Mouse (Mus musculus) spleen, adult 2 months (tissue): ENCODE results near the gene C1ql4. TPM values are rescaled to one million over a fixed set of nuclear protein-coding genes. Genes with fewer than 3 reads are reported as not detected.

Source experiments
- DNase-seq, 2 experiments: peaks; one replicate each; pipeline versions ENCODE4 v3.0.0 to v3.0.0-alpha.2; 2012 to 2021; ENCODE audit warnings: low spot score in 2 of 2, low read depth in 1 of 2
- H3K27ac ChIP-seq: fragments of 200-500 bp; 2 replicates; pipeline ENCODE4 v1.5.1; 2012; ENCODE audit warnings: low read length, inconsistent platforms; ENCODE audit not compliant: insufficient read depth
- H3K27me3 ChIP-seq: fragments of 200-500 bp; 2 replicates; pipeline ENCODE4 v1.6.1; 2012; ENCODE audit warnings: mild to moderate bottlenecking, moderate library complexity, low read length, inconsistent platforms; ENCODE audit not compliant: control insufficient read depth, insufficient read depth
- H3K36me3 ChIP-seq: fragments of 200-500 bp; 2 replicates; pipeline ENCODE4 v1.6.1; 2012; ENCODE audit warnings: mild to moderate bottlenecking, low read length, inconsistent platforms; ENCODE audit not compliant: control insufficient read depth, insufficient read depth
- H3K4me1 ChIP-seq: fragments of 200-500 bp; 2 replicates; pipeline ENCODE4 v1.6.1; 2011; ENCODE audit warnings: inconsistent platforms; ENCODE audit not compliant: control insufficient read depth, insufficient read depth, insufficient read length
- H3K4me3 ChIP-seq: fragments of 200-500 bp; 2 replicates; pipeline ENCODE4 v1.5.1; 2011; ENCODE audit warnings: mild to moderate bottlenecking, inconsistent platforms; ENCODE audit not compliant: insufficient read depth, insufficient read length; ENCODE audit errors: extremely low read depth
- CTCF ChIP-seq: fragments of 200-500 bp; IDR thresholded peaks from 2 replicates; pipeline ENCODE4 v1.5.1; 2011; ENCODE audit warnings: mild to moderate bottlenecking, inconsistent platforms; ENCODE audit not compliant: insufficient read depth, insufficient read length, insufficient replicate concordance; ENCODE audit errors: extremely low read depth
- POLR2A ChIP-seq: fragments of 200-500 bp; IDR thresholded peaks from 2 replicates; pipeline ENCODE4 v1.6.1; 2011; ENCODE audit warnings: low read depth, low read length, inconsistent platforms
- WGBS: fragments of 180-500 bp; shearing (Covaris S2); methylation state at CpG from one replicate; pipeline ENCODE4 v1.1.7; 2018; 5-methylcytosine and 5-hydroxymethylcytosine counted together
- polyA plus RNA-seq: library from polyadenylated mRNA; depleted of rRNA; stranded (reverse); fragments of >200 nt; gene quantifications from 2 replicates; pipeline ENCODE4 v1.2.3, GENCODE M21; 2012

C1ql4 gene
- polyA plus RNA-seq, 1 experiment, result not detected

- WGBS, result 94% methylated on average over 4 of the region's 4 CpGs
- no peak overlapping the region for H3K4me3 ChIP-seq
- DNase-seq, result no peak
- H3K27ac ChIP-seq, result no peak overlapping the region
- peaks cover 16% of the 10 kb centered on the region for H3K27me3 ChIP-seq
- peaks cover 4% of the 10 kb centered on the region; the same call in 1 of the 2 replicates for H3K4me1 ChIP-seq
- no peak for TF ChIP-seq POLR2A
- no peak for TF ChIP-seq CTCF
- no peaks in the 10 kb centered on the region for H3K36me3 ChIP-seq
Measured at GRCm38 (mm10) chr15:99085997-99086396, 1.6 kb downstream of the C1ql4 start.

GRCm38 (mm10) chr15:99084618-99085017 lies 3.0 kb downstream of the C1ql4 start:
- H3K4me1 ChIP-seq, result peaks cover 4% of the 10 kb centered on the region; the same call in 1 of the 2 replicates
- WGBS, result 49% methylated on average over 19 of the region's 19 CpGs
- H3K4me3 ChIP-seq, result no peak overlapping the region

GRCm38 (mm10) chr15:99083867-99084557 lies 3.6 kb downstream of the C1ql4 start:
- Histone ChIP-seq H3K4me3 (no peak overlapping the region), H3K27me3 (peaks cover 16% of the 10 kb centered on the region), H3K27ac (no peak overlapping the region), H3K36me3 (no peaks in the 10 kb centered on the region), H3K4me1 (peaks cover 4% of the 10 kb centered on the region; the same call in 1 of the 2 replicates)
- 31% methylated on average over 11 of the region's 11 CpGs for WGBS
- TF ChIP-seq CTCF, result no peak
- no peak for TF ChIP-seq POLR2A
- no peak for DNase-seq

More at GRCm38 (mm10) chr15:99084618-99085017, 3.0 kb downstream of the C1ql4 start:
- DNase-seq, result no peak
- Histone ChIP-seq H3K27ac (no peak overlapping the region), H3K27me3 (peaks cover 16% of the 10 kb centered on the region), H3K36me3 (no peaks in the 10 kb centered on the region)
- no peak for TF ChIP-seq POLR2A
- no peak for TF ChIP-seq CTCF

GRCm38 (mm10) chr15:99083258-99083657 lies 4.4 kb downstream of the C1ql4 start:
- 67% methylated on average over 9 of the region's 9 CpGs for WGBS

DNA sequence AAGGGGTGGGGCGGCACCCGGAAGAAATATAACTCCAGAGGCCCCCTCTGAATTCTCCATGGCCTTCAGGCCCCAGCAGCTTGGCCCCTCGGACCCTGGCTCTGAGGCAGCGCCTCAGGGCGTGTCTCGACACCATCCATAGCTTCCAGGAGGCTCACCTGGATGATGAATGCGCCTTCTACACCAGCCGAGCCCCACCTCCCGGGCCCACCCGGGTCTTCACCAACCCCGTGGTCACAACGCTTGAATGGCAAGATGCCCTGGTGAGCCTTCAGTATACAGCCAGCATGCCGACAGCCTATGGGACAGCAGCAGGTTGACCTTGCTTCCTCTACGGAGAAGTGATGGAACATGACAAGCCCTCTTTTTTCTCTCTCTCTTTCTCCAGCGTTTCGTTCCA lies 4.8 kb downstream of the C1ql4 start:
- Histone ChIP-seq H3K36me3 (no peaks in the 10 kb centered on the region), H3K27me3 (peaks cover 10% of the 10 kb centered on the region), H3K4me1 (peaks cover 4% of the 10 kb centered on the region; the same call in 1 of the 2 replicates), H3K4me3 (no peak overlapping the region), H3K27ac (no peak overlapping the region)
- WGBS, result 94% methylated on average over 16 of the region's 16 CpGs
- no peak for TF ChIP-seq CTCF
- DNase-seq, result no peak

More at GRCm38 (mm10) chr15:99083258-99083657, 4.4 kb downstream of the C1ql4 start:
- TF ChIP-seq POLR2A (no peak), CTCF (peak; percentile 43; the same call in 1 of the 2 replicates)
- no peak overlapping the region for H3K27ac ChIP-seq
- peaks cover 4% of the 10 kb centered on the region; the same call in 1 of the 2 replicates for H3K4me1 ChIP-seq
- H3K36me3 ChIP-seq, result no peaks in the 10 kb centered on the region
- H3K4me3 ChIP-seq, result no peak overlapping the region
- DNase-seq, result peak in 1 of 2 experiments; percentile 34
- H3K27me3 ChIP-seq, result peaks cover 14% of the 10 kb centered on the region

- H3K4me3 ChIP-seq, result no peak overlapping the region
- no peaks in the 10 kb centered on the region for H3K36me3 ChIP-seq
- peaks cover 5% of the 10 kb centered on the region for H3K27me3 ChIP-seq
- no peak overlapping the region for H3K27ac ChIP-seq
- TF ChIP-seq CTCF (no peak), POLR2A (no peak)
- peaks cover 1% of the 10 kb centered on the region; the same call in 1 of the 2 replicates for H3K4me1 ChIP-seq
- DNase-seq, result no peak
- WGBS, result 96% methylated on average over 12 of the region's 12 CpGs
Measured at GRCm38 (mm10) chr15:99082322-99082721, 5.3 kb downstream of the C1ql4 start.

GRCm38 (mm10) chr15:99079804-99080203 lies 7.8 kb downstream of the C1ql4 start:
- no peak for TF ChIP-seq POLR2A
- TF ChIP-seq CTCF, result no peak
- H3K4me3 ChIP-seq, result no peak overlapping the region
- DNase-seq, result no peak

More at GRCm38 (mm10) chr15:99079804-99080203, 7.8 kb downstream of the C1ql4 start:
- Histone ChIP-seq H3K27ac (no peak overlapping the region), H3K36me3 (no peaks in the 10 kb centered on the region), H3K27me3 (no peaks in the 10 kb centered on the region), H3K4me1 (peaks cover 3% of the 10 kb centered on the region)
- WGBS, result 73% methylated on average over 3 of the region's 3 CpGs
